Mouse (Mus musculus) fibroblast of lung, adult 2 months (primary cell): ENCODE measurements around the gene Scaf8.

Source experiments
- DNase-seq: peaks from one replicate; pipeline ENCODE4 v3.0.0-alpha.2; 2011; ENCODE audit warnings: low read depth

Scaf8 gene

GRCm38 (mm10) chr17:3207529-3208240 lies 92.9 kb downstream of the Scaf8 start:
- DNase-seq = no peak

DNA sequence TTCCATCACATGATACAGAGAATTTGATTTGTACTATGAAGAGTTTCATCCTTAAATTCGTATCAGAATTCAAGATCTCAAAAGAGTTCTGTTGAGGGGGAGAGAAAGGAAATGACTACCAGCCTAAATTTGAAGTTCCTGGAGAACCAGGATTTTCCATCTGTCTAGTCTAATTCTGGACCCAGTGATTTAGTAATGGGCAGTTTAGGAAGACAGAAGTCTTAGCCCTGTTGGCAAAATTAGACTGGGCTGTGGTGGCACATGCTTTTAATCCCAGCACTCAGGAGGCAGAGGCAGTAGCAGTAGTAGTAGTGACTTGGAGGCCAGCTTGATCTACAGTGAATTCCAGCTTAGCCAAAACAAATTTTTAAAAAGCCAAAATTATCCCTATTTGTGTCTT lies 93.7 kb downstream of the Scaf8 start:
- DNase-seq = no peak

- no peak for DNase-seq
These were observed 94.8 kb downstream of the Scaf8 start for GRCm38 (mm10) chr17:3209581-3209980.

DNA sequence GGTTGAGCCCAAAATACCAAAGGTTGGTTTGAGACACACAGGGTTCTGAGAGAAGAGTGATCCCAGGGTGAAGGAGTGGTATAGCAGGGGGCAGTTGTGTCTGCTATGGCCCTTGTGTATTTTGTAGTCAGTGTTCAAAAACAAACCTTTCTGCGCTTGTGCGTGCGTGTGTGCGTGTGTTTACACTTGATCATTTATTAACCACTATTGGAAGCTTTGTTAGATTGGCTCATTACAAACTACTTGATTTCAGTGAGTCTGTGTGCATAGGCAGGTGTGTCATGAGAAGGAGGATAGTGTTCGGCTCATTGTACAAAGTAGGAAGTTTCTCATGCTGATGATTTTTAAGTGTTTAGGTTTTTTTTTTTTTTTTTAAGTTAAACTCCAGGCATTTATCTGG lies 95.4 kb downstream of the Scaf8 start:
- DNase-seq = no peak

DNA sequence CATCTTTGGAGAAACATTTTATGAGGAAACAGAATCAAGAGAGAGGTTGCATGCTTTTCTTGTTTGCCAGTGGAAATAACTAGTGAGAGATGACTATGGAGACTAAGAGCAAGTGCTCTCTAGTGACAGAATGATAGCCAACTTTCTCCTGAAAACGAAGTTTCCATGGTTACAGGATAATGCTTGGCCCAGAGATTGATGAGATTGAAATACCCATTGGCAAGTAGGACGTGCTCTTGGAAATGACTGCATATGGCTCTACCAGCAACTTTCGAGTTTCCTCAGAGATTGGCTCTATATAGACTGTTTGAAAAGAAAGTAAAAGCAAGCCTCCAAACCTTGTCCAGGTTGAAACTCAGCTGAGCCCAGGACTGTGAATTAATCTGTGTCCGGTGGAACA lies 97.3 kb downstream of the Scaf8 start:
- DNase-seq = no peak

DNA sequence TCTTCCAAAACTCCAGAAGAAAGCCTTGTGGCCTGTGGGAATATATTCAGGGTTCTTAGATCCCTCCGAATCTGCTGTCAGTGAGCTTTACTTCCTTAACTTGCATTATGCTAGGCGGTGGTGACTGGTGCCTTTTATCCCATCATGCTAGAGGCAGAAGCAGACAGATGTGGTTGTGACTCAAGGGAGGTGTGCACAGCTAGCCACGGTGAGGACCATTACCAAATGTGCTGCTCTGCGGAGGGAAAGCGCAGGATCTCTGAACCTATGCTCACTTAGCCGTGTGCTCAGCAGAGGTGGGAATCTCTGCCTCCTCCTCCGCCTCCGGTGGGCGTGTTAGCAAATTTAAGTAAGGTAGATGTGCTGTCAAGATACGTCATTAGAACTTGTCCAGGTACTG lies 98.1 kb downstream of the Scaf8 start:
- no peak for DNase-seq

DNA sequence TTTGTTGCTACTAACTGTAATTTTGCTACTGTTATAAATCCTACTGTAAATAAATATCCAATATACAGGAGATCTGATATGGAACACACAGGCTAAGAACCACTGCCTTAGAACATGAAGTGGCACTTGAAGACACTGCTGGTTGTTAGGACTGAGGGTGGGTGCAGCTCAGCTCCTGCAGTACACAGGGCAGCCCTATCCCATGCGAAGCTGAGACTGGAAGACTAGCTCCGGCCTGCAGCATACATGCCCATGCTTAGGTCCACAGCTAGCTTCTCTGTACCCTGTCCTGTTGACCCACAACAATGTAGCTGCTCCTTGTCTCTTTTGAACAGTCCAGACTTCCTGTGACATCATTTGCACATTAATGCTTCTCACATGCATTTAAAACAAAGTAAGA lies 100.1 kb downstream of the Scaf8 start:
- no peak for DNase-seq

GRCm38 (mm10) chr17:3217023-3217422 lies 102.3 kb downstream of the Scaf8 start:
- DNase-seq = no peak

- peak; percentile 48 for DNase-seq
These were observed 103.6 kb downstream of the Scaf8 start for GRCm38 (mm10) chr17:3218364-3218763.

DNA sequence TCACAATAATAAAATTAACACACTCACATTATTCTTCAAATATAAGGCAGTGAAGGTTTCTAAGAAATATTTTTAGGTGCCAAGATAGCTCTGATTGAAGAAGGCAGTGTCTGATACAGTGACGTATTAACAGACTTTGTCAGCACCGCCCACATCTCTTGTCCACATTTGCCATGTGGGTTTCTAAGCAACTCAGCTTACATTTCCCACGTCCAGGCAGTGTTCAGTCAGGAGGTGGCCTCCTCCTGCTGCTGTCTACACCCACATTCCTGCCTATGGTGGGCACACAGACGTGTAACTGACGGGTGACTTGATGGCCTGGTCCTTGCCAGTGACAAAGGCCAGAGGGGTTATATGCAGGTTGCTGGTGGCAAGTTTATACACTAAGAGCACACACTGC lies 104.1 kb downstream of the Scaf8 start:
- no peak for DNase-seq

DNA sequence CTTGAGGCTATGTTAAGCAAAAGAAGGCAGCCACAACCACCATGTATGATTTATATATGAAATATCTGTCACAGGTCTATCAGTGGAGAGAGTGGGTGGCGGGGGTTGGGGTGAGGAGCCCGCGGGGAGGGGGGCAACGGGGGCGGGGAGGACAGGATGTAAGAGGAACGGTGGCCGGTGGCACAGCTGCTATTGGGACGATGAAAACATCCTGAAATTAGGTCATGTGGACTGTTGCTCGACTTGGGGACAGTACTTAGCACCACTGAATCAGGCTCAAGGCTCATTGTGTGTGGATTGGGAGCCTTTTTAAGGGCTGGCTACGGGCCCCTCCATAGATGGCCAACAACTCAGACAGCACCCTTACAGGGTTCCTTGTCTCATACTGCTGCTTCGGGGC lies 105.4 kb downstream of the Scaf8 start:
- no peak for DNase-seq

DNA sequence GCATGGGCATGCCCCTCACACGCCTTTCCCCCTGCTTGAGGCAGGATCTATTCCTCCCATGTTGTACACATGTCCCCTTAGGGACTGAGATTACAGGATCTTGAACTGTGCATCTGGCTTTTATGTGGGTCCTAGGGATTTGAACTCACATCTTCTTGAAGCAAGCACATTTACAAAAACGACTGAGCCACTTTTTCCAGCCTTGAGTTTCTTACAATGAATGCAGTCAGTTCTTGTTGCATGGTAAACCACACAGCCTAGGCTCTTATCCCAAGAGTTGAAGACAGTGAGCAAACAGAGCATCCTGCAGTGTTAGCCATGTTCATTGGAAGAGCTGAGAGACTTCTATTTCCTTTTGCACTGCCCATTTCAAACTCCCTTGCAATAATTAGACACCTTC lies 108.3 kb downstream of the Scaf8 start:
- no peak for DNase-seq

GRCm38 (mm10) chr17:3223721-3224120 lies 108.9 kb downstream of the Scaf8 start:
- no peak for DNase-seq

DNA sequence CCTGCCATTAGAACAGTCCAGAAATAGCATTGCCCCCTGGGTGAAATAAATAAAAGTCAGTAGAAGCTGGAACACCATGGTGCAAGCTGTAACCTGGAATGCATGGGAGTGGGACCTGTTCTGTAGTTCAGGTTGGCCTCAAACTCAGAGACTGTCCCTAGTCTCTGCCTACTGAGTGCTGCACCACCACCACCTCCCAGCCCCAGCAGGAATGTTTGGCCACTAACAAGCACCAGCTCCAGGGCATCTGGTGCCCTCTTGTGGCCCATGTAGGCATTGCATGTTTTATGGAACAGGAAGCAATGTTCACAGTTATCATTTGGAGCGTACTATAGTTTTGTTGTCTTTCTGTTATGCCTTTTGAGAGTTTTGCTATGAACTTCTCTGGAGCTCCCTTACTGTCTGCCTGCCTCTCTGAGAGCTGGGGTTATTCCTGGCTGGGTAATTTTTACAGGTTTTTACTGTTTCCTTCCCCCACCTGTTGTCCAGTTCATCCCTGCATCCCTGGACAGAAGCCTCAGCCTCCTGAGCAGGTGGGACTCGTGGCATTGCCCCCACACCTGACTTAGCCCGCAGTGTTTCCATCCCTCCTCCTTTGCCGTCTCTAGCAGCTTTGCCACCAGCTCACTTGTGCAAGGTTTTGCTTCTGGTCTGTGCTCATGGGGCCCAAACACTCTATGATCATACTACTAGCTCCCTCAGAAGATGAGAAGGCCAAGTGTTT lies 109.8 kb downstream of the Scaf8 start:
- DNase-seq = peak; percentile 40

GRCm38 (mm10) chr17:3230231-3231000 lies 115.6 kb downstream of the Scaf8 start:
- peak; percentile 39 for DNase-seq

GRCm38 (mm10) chr17:3232626-3233025 lies 117.9 kb downstream of the Scaf8 start:
- DNase-seq = no peak

- DNase-seq = no peak
These were observed 128.9 kb downstream of the Scaf8 start for GRCm38 (mm10) chr17:3243672-3244071.

DNA sequence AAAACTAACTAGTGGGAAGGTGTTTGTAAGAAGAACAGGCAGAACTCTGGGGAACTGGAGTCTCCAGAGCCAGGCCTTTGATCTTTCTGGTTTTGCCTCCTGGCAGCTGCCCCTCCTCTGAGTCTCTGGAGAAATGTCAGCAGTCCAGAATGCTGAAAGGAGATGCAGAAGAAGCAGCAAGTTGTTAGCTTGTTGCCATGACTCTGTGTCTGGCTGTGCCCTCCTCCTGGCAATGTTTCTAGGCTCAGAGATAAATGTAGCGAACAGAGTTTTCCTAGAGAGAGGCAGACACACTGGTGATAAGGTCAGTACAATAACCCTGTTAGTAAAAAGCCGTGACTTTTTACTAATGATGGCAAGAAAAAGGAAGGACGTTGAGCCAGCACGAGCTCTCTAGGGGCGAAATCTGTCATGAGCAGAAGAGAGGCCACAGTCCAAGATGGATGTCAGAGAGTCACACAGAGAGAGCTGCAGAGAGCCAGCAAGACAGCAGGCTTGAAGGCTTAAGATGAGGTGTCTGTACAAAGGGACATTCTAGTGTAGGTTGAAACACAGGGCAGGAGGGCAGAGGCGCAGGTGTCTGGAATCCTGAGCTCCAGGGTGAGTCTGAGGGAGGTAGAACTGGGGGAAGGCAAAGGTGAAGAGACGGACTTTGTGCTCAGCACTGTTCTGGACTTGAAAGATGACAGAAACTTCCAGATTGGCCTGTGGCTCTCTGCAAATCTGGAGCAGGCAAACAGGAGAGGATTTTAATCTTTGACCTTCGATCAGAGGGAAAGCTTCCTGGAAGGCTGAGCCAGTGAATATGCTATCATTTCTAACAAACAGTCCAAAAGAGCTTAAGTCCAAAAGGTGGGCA lies 130.3 kb downstream of the Scaf8 start:
- DNase-seq = no peak

GRCm38 (mm10) chr17:3246665-3247370 lies 132.0 kb downstream of the Scaf8 start:
- no peak for DNase-seq
